Mouse (Mus musculus) G1E-ER4 (cell line): Measurements from ENCODE around the gene Bsph1. TPM values are rescaled to one million over a fixed set of nuclear protein-coding genes. Genes with fewer than 3 reads are reported as not detected.
"Not testable (repeated sequence)": the region's sequence is repeated elsewhere in the genome, so short reads cannot be mapped to it uniquely, and the experiment has no call there.

Source experiments
- GATA1 ChIP-seq: IDR thresholded peaks from one replicate; pipeline ENCODE4 v1.8.0; 2012; ENCODE audit warnings: low read length, inconsistent platforms
- polyA plus RNA-seq: library from polyadenylated mRNA; stranded (reverse); fragments of >175 nt; gene quantifications from 2 replicates; pipeline ENCODE4 v1.2.3, GENCODE M21; 2012

Bsph1 gene
- not detected in 2 replicates for polyA plus RNA-seq

DNA sequence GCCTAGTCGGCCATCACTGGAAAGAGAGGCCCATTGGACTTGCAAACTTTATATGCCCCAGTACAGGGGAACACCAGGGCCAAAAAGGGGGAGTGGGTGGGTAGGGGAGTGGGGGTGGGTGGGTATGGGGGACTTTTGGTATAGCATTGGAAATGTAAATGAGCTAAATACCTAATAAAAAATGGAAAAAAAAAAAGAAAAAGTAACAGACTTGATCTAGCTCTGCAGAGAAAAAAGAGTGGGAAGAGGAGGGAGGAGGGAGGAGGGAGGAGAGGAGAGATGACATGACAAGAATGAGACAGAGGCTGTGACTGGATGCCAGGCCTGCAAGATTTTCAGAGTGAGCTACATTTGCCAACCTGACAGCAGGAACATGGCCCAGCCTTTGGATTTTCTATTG lies at the start of gene Bsph1:
Bsph1 (plus strand) TSS at position 301 of the 400 bp plus-strand sequence.
- TF ChIP-seq GATA1: not testable (repeated sequence)

DNA sequence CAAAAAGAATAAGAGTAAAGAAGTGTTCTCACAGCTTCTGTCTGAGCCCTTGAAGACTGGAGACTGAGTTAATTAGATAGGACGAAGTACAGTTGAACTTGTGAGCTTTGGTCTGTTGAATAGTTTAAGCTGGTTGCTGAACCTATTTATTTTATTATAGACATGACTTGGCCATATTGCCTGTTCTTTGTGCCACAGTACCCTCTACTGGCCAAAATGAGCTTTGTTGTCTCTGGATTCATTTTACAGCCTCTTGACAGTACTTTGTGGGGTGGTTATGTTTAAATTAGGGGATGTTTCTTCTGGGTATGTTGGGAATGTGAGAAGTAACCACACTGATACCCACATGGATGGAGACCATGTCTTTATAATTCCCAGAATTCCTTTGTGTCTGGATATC lies 60.9 kb downstream of the Bsph1 start:
- TF ChIP-seq GATA1: no peak

Other genes with a start within 250 kb of the Bsph1 start
- not detected in 2 replicates for gene Vmn1r89, start 237.8 kb upstream of the Bsph1 start, polyA plus RNA-seq
- 111 and 121 TPM in 2 replicates for gene Lig1, start 173.6 kb upstream of the Bsph1 start, polyA plus RNA-seq
- 2.4 and 2.7 TPM in 2 replicates for gene Zswim9, start 172.1 kb upstream of the Bsph1 start, polyA plus RNA-seq
- 0.03 and 0.04 TPM in 2 replicates for gene Pla2g4c, start 126.2 kb upstream of the Bsph1 start, polyA plus RNA-seq
- gene Cabp5, start 52.7 kb upstream of the Bsph1 start, polyA plus RNA-seq: not detected in 2 replicates
- not detected in 2 replicates for gene Bsph2, start 120.2 kb downstream of the Bsph1 start, polyA plus RNA-seq
- gene Sult2a5, start 173.1 kb downstream of the Bsph1 start, polyA plus RNA-seq: not detected in 2 replicates